Mouse (Mus musculus) layer of hippocampus, postnatal 10 days (tissue): ENCODE measurements around the gene Zfp607a. TPM values are rescaled to one million over a fixed set of nuclear protein-coding genes. Genes with fewer than 3 reads are reported as not detected.

ENCODE experiments used
- total RNA-seq, 2 experiments: library from RNA; stranded (reverse); gene quantifications; 2 replicates each; pipeline ENCODE4 v1.2.3; 2021

Zfp607a gene
- total RNA-seq, 2 experiments from 2014 or later = 2.4 to 4.0 TPM

Other genes with a start within 250 kb of the Zfp607a start
- 100 to 1,000 TPM; 106 to 114 TPM for gene Ttc9b, start 203.6 kb upstream of the Zfp607a start, total RNA-seq
- 100 to 1,000 TPM; 186 to 195 TPM for gene Map3k10, start 182.9 kb upstream of the Zfp607a start, total RNA-seq
- gene Zfp607b, start 168.2 kb upstream of the Zfp607a start, total RNA-seq = 1 to 10 TPM; 9.2 to 9.7 TPM
- 10 to 100 TPM; 36.6 to 37.3 TPM for gene Zfp60, start 126.1 kb upstream of the Zfp607a start, total RNA-seq
- gene Zfp626, start 50.3 kb upstream of the Zfp607a start, total RNA-seq = 1 to 10 TPM; 6.2 to 7.6 TPM
- gene Zfp59, start 18.9 kb upstream of the Zfp607a start, total RNA-seq = 1 to 10 TPM; 4.4 to 4.5 TPM
- 10 to 100 TPM; 12.3 to 18.2 TPM for gene Zfp974, start 71.9 kb downstream of the Zfp607a start, total RNA-seq
- gene Zfp780b, start 121.6 kb downstream of the Zfp607a start, total RNA-seq = 10 to 100 TPM; 23.3 to 23.5 TPM
- gene Zfp850, start 156.6 kb downstream of the Zfp607a start, total RNA-seq = 1 to 10 TPM; 5.6 to 5.9 TPM
- gene Psmc4, start 192.6 kb downstream of the Zfp607a start, total RNA-seq = 100 to 1,000 TPM; 130 to 137 TPM
- gene Fcgbp, start 213.7 kb downstream of the Zfp607a start, total RNA-seq = 1 to 10 TPM in 1 of 2 experiments, under 1 TPM in 1; 0.89 to 1.7 TPM